Mouse (Mus musculus): ENCODE results near the gene Lgalsl. TPM values are rescaled to one million over a fixed set of nuclear protein-coding genes. Genes with fewer than 3 reads are reported as not detected.
A peak's percentile ranks its signal among the peaks of the same experiment; 100 is the strongest.

The Lgalsl gene
- total RNA-seq, 2 experiments from 2014 or later, result 64.0 to 67.2 TPM

GRCm38 (mm10) chr11:20829056-20829686 lies 1.7 kb downstream of the Lgalsl start:
- no peak for DNase-seq (ENCODE audit: low spot score in 2 of 2)

- no peak for DNase-seq (ENCODE audit: low spot score in 2 of 2)
Measured at GRCm38 (mm10) chr11:20823961-20824360, 6.9 kb downstream of the Lgalsl start.

- DNase-seq (ENCODE audit: low spot score in 2 of 2), result no peak
Measured at GRCm38 (mm10) chr11:20823301-20823700, 7.6 kb downstream of the Lgalsl start.

GRCm38 (mm10) chr11:20821351-20821750 lies 9.5 kb downstream of the Lgalsl start:
- DNase-seq (ENCODE audit: low spot score in 2 of 2), result no peak

GRCm38 (mm10) chr11:20813901-20814523 lies 16.8 kb downstream of the Lgalsl start:
- DNase-seq (ENCODE audit: low spot score in 2 of 2), result no peak

- no peak for DNase-seq (ENCODE audit: low spot score in 2 of 2)
Measured at GRCm38 (mm10) chr11:20812153-20812887, 18.5 kb downstream of the Lgalsl start.

- no peak for DNase-seq (ENCODE audit: low spot score in 2 of 2)
Measured at GRCm38 (mm10) chr11:20806659-20807058, 24.2 kb downstream of the Lgalsl start.

- DNase-seq (ENCODE audit: low spot score in 2 of 2), result no peak
Measured at GRCm38 (mm10) chr11:20805604-20806249, 25.1 kb downstream of the Lgalsl start.

- no peak for DNase-seq (ENCODE audit: low spot score in 2 of 2)
Measured at GRCm38 (mm10) chr11:20804416-20804815, 26.4 kb downstream of the Lgalsl start.

- no peak for DNase-seq (ENCODE audit: low spot score in 2 of 2)
Measured at GRCm38 (mm10) chr11:20800277-20801092, 30.4 kb downstream of the Lgalsl start.

- no peak for DNase-seq (ENCODE audit: low spot score in 2 of 2)
Measured at GRCm38 (mm10) chr11:20797841-20798240, 33.0 kb downstream of the Lgalsl start.

- DNase-seq (ENCODE audit: low spot score in 2 of 2), result no peak
Measured at GRCm38 (mm10) chr11:20795466-20795865, 35.4 kb downstream of the Lgalsl start.

- DNase-seq (ENCODE audit: low spot score in 2 of 2), result no peak
Measured at GRCm38 (mm10) chr11:20794913-20795254, 36.0 kb downstream of the Lgalsl start.

GRCm38 (mm10) chr11:20794196-20794912 lies 36.5 kb downstream of the Lgalsl start:
- peak; percentile 71 to 75 for DNase-seq (ENCODE audit: low spot score in 2 of 2)

GRCm38 (mm10) chr11:20793676-20794075 lies 37.2 kb downstream of the Lgalsl start:
- no peak for DNase-seq (ENCODE audit: low spot score in 2 of 2)

- no peak for DNase-seq (ENCODE audit: low spot score in 2 of 2)
Measured at GRCm38 (mm10) chr11:20792667-20793066, 38.2 kb downstream of the Lgalsl start.

- no peak for DNase-seq (ENCODE audit: low spot score in 2 of 2)
Measured at GRCm38 (mm10) chr11:20791334-20791733, 39.5 kb downstream of the Lgalsl start.

- DNase-seq (ENCODE audit: low spot score in 2 of 2), result no peak
Measured at GRCm38 (mm10) chr11:20789015-20789414, 41.8 kb downstream of the Lgalsl start.

- DNase-seq (ENCODE audit: low spot score in 2 of 2), result no peak
Measured at GRCm38 (mm10) chr11:20788070-20788469, 42.8 kb downstream of the Lgalsl start.

GRCm38 (mm10) chr11:20786191-20786590 lies 44.7 kb downstream of the Lgalsl start:
- no peak for DNase-seq (ENCODE audit: low spot score in 2 of 2)
